Mouse (Mus musculus) heart, postnatal 0 days (tissue): ENCODE data around the gene Pabpc6.

Source experiments
- CTCF ChIP-seq: IDR thresholded peaks from 2 replicates; pipeline ENCODE4 v1.5.1; 2016; ENCODE audit warnings: antibody characterized with exemption, control low read depth, low read depth
- EP300 ChIP-seq: IDR thresholded peaks from 2 replicates; pipeline ENCODE4 v1.6.1; 2016; ENCODE audit warnings: antibody characterized with exemption, low read depth

- TF ChIP-seq CTCF: no peak
- TF ChIP-seq EP300: no peak
These were observed 1.6 kb downstream of the Pabpc6 start for GRCm38 (mm10) chr17:9667955-9668354.
